Mouse (Mus musculus): ENCODE data around the gene Antxr1. TPM values are rescaled to one million over a fixed set of nuclear protein-coding genes. Genes with fewer than 3 reads are reported as not detected.

The Antxr1 gene
- polyA plus RNA-seq, 1 experiment from 2014 or later, result 5.2 TPM

DNA sequence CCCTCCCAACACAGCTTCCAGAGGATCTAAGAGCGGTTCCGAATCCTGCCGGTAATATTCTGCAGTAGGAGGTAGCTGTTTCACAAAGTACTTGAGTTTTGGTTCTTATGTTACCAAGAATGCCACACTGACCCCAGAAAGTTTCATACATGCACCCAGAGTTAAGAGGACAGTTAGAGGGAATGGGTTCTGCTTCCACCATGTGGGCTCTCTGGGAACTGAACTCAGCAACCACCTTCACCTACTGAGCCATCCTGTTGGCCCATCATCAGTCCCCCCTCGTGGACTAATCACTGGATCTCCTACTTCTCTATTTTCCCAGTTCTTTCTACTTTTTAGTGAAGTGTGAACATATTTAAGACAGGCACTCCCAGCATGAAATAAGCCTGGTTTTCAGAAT is 53.9 kb downstream of the Antxr1 start:
- TF ChIP-seq CTCF (IDR thresholded peaks at IDR 0.05; ENCODE audit: low read depth), result peak; percentile 50
- Histone ChIP-seq H3K9me3 (replicated peaks; ENCODE audit: low read length) (no peaks in the 10 kb centered on the region), H3K4me3 (replicated peaks; ENCODE audit: low read depth, low read length) (no peak overlapping the region), H3K27me3 (ENCODE audit: insufficient read depth, low read length) (peaks cover 11% of the 10 kb centered on the region; the same call in 1 of the 2 replicates), H3K4me1 (replicated peaks; ENCODE audit: insufficient read depth, low read length) (peaks cover 20% of the 10 kb centered on the region), H3K9ac (ENCODE audit: low read depth, low read length) (no peak overlapping the region), H3K4me2 (ENCODE audit: low read length) (no peak overlapping the region), H3K36me3 (ENCODE audit: insufficient read depth, low read length) (no peaks in the 10 kb centered on the region), H3K27ac (0 out of 2 replicates have a peak overlapping the region, but pooled peaks have one; percentile 25)
- WGBS, result 61% methylated on average over 4 of the region's 4 CpGs
- DNase-seq (ENCODE audit: low spot score) (peak; percentile 48), ATAC-seq (replicated peaks; ENCODE audit: low FRiP score, low read depth) (no peak)

DNA sequence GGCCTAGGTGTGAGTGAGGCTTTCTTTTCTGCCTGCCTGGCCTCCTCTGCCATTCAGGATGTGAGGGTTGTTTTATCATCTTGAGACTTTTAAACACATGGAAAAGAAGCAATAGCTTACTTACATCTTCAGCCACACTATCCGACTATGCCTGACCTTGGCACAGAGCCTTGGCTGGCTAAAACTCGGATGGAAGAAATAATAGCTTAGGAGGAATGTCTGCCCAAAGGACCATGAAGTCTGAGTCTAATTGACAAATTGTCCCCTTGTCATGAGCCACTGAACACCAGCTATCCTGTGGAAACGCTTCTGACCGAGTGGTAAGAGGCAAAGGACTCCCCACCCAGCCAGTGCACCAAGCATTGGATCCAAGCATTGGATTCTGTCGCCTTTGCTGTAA is 57.5 kb downstream of the Antxr1 start:
- no peak for ATAC-seq (replicated peaks; ENCODE audit: low FRiP score, low read depth)
- H3K27ac ChIP-seq, result no peak overlapping the region
- H3K27me3 ChIP-seq (ENCODE audit: insufficient read depth, low read length), result peaks cover 9% of the 10 kb centered on the region; the same call in 1 of the 2 replicates
- no peak overlapping the region for H3K4me2 ChIP-seq (ENCODE audit: low read length)
- WGBS, result 35% methylated on average over 5 of the region's 5 CpGs
- no peak overlapping the region for H3K4me3 ChIP-seq (replicated peaks; ENCODE audit: low read depth, low read length)
- H3K36me3 ChIP-seq (ENCODE audit: insufficient read depth, low read length), result no peaks in the 10 kb centered on the region
- H3K4me1 ChIP-seq (replicated peaks; ENCODE audit: insufficient read depth, low read length), result peaks cover 21% of the 10 kb centered on the region
- TF ChIP-seq CTCF (IDR thresholded peaks at IDR 0.05; ENCODE audit: low read depth), result no peak
- peak; percentile 69 for DNase-seq (ENCODE audit: low spot score)
- H3K9me3 ChIP-seq (replicated peaks; ENCODE audit: low read length), result no peaks in the 10 kb centered on the region
- no peak overlapping the region for H3K9ac ChIP-seq (ENCODE audit: low read depth, low read length)

DNA sequence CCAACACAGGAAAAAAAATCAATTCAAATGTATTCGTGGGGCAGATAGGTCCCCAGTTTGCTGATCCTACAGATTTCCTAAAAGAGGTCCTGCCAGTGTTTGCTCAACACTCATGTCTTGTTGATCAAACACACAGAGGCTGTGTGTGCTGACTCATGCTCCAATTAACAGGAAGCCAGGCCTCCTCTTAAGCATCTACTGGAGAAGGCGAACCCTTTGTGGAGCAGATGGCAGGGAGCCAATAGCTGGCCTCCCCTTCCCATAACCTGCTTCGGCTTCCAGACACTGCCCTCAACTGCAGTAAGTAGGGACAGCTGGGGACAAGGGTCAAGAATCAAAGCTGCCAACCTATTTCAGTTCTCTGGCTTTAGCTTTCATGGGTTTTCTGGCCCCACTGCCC is 58.1 kb downstream of the Antxr1 start:
- TF ChIP-seq CTCF (IDR thresholded peaks at IDR 0.05; ENCODE audit: low read depth), result no peak
- peaks cover 16% of the 10 kb centered on the region for H3K4me1 ChIP-seq (replicated peaks; ENCODE audit: insufficient read depth, low read length)
- H3K9me3 ChIP-seq (replicated peaks; ENCODE audit: low read length), result no peaks in the 10 kb centered on the region
- 19% methylated on average over 3 of the region's 3 CpGs for WGBS
- H3K27me3 ChIP-seq (ENCODE audit: insufficient read depth, low read length), result peaks cover 9% of the 10 kb centered on the region; the same call in 1 of the 2 replicates
- no peak overlapping the region; the same call in 1 of the 2 replicates for H3K27ac ChIP-seq
- H3K36me3 ChIP-seq (ENCODE audit: insufficient read depth, low read length), result no peaks in the 10 kb centered on the region
- no peak overlapping the region for H3K9ac ChIP-seq (ENCODE audit: low read depth, low read length)
- DNase-seq (ENCODE audit: low spot score) (peak; percentile 66), ATAC-seq (replicated peaks; ENCODE audit: low FRiP score, low read depth) (no peak)
- no peak overlapping the region for H3K4me3 ChIP-seq (replicated peaks; ENCODE audit: low read depth, low read length)
- no peak overlapping the region for H3K4me2 ChIP-seq (ENCODE audit: low read length)

DNA sequence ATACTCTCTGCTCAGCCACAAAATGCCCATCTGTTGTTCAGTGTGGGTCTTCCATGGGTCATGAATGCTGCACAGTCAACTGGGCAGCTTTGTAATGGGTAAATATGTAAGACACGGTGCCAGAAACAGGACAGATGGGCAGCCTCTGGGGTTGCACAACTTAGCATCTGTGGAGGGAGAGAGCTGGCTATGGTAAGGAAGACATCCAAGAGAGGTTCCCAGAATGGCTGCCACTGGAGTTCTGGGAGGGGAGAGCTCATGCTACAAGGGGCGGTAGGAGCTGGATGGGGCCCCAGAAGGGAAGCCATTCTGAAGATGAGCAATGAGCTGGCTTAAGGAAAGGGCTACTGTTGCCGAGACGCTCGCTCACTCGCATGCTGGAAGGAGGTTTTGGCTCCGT is 58.7 kb downstream of the Antxr1 start:
- DNase-seq (ENCODE audit: low spot score) (no peak), ATAC-seq (replicated peaks; ENCODE audit: low FRiP score, low read depth) (no peak)
- H3K36me3 ChIP-seq (ENCODE audit: insufficient read depth, low read length), result no peaks in the 10 kb centered on the region
- TF ChIP-seq CTCF (IDR thresholded peaks at IDR 0.05; ENCODE audit: low read depth), result no peak
- H3K4me1 ChIP-seq (replicated peaks; ENCODE audit: insufficient read depth, low read length), result peaks cover 11% of the 10 kb centered on the region
- no peak overlapping the region; the same call in 1 of the 2 replicates for H3K27ac ChIP-seq
- 81% methylated on average over 7 of the region's 7 CpGs for WGBS
- no peak overlapping the region for H3K4me3 ChIP-seq (replicated peaks; ENCODE audit: low read depth, low read length)
- no peak overlapping the region for H3K9ac ChIP-seq (ENCODE audit: low read depth, low read length)
- H3K27me3 ChIP-seq (ENCODE audit: insufficient read depth, low read length), result peaks cover 9% of the 10 kb centered on the region; the same call in 1 of the 2 replicates
- no peaks in the 10 kb centered on the region for H3K9me3 ChIP-seq (replicated peaks; ENCODE audit: low read length)
- no peak overlapping the region for H3K4me2 ChIP-seq (ENCODE audit: low read length)

DNA sequence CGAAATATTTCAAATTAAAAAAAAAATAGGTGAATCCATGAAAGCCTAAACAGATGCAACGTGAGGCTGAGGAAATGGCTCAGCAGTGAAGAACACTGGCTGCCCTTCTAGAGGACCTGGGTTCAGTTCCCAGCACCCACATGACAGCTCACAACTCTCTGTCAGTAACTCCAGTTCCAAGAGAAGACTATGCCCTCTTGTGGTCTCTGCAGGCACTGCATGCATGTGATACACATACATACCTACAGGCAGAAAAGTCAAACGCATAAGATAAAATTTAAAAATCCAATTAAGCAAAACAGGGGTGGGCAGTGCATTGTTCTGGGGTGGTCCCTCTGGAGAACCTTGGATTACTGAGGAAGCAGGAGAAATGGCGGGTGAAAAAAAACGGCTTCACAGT is 60.8 kb downstream of the Antxr1 start:
- no peak overlapping the region for H3K4me3 ChIP-seq (replicated peaks; ENCODE audit: low read depth, low read length)
- peaks cover 14% of the 10 kb centered on the region for H3K4me1 ChIP-seq (replicated peaks; ENCODE audit: insufficient read depth, low read length)
- ATAC-seq (replicated peaks; ENCODE audit: low FRiP score, low read depth) (no peak), DNase-seq (ENCODE audit: low spot score) (no peak)
- H3K27ac ChIP-seq, result no peak overlapping the region
- no peak overlapping the region for H3K4me2 ChIP-seq (ENCODE audit: low read length)
- H3K27me3 ChIP-seq (ENCODE audit: insufficient read depth, low read length), result peaks cover 14% of the 10 kb centered on the region; the same call in 1 of the 2 replicates
- no peaks in the 10 kb centered on the region for H3K9me3 ChIP-seq (replicated peaks; ENCODE audit: low read length)
- WGBS, result 97% methylated on average over 5 of the region's 5 CpGs
- H3K9ac ChIP-seq (ENCODE audit: low read depth, low read length), result no peak overlapping the region
- peak; percentile 44 for TF ChIP-seq CTCF (IDR thresholded peaks at IDR 0.05; ENCODE audit: low read depth)
- H3K36me3 ChIP-seq (ENCODE audit: insufficient read depth, low read length), result no peaks in the 10 kb centered on the region

DNA sequence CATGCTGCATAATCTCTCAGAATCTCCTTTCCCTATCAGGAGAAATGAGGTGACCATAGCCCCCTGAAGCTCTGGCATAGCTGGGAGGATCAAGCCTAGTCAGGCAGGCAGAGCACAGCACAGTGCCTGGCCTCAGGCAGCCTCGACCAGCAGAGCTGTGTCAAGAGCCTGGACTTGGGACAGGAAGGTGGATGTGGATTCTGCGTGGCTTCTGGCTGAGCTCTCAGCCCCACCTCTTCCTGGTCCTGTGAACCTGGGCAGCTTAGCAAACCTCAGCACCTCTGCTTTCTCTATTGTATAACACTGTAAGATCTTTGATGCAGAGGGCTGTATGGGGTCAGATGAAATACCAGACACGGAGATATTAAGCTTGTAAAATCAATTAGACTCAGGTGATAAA is 61.8 kb downstream of the Antxr1 start:
- TF ChIP-seq CTCF (IDR thresholded peaks at IDR 0.05; ENCODE audit: low read depth), result no peak
- Histone ChIP-seq H3K4me2 (ENCODE audit: low read length) (no peak overlapping the region), H3K4me1 (replicated peaks; ENCODE audit: insufficient read depth, low read length) (peaks cover 14% of the 10 kb centered on the region), H3K9me3 (replicated peaks; ENCODE audit: low read length) (no peaks in the 10 kb centered on the region), H3K36me3 (ENCODE audit: insufficient read depth, low read length) (no peaks in the 10 kb centered on the region), H3K27me3 (ENCODE audit: insufficient read depth, low read length) (0 out of 2 replicates have a peak, but pooled peaks cover 5% of the 10 kb centered on the region), H3K27ac (no peak overlapping the region), H3K9ac (ENCODE audit: low read depth, low read length) (no peak overlapping the region), H3K4me3 (replicated peaks; ENCODE audit: low read depth, low read length) (no peak overlapping the region)
- 64% methylated on average over 3 of the region's 3 CpGs for WGBS
- DNase-seq (ENCODE audit: low spot score) (no peak), ATAC-seq (replicated peaks; ENCODE audit: low FRiP score, low read depth) (no peak)

DNA sequence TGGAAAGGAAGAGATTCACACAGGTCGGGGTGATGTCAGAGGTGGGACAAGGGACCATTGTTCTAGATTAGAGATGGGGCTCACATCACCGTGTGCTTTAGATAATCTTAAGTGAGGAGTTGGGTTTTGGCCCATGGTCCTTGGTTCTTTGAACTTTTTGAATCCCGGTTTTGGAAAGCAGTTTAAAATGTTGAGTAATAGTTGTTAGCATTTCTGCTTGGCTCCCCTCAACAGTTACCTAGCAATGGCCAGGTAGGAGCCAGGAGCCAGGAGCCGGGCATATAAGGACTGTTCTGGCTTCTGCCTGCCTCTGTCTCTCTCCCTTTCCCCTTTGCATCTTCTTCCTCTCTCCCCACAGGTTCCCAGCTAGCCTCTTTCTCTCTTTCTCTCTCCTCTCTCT is 62.5 kb downstream of the Antxr1 start:
- 81% methylated on average over 4 of the region's 4 CpGs for WGBS
- no peaks in the 10 kb centered on the region for H3K9me3 ChIP-seq (replicated peaks; ENCODE audit: low read length)
- no peaks in the 10 kb centered on the region for H3K36me3 ChIP-seq (ENCODE audit: insufficient read depth, low read length)
- H3K27me3 ChIP-seq (ENCODE audit: insufficient read depth, low read length), result 0 out of 2 replicates have a peak, but pooled peaks cover 5% of the 10 kb centered on the region
- H3K4me3 ChIP-seq (replicated peaks; ENCODE audit: low read depth, low read length), result no peak overlapping the region
- DNase-seq (ENCODE audit: low spot score) (no peak), ATAC-seq (replicated peaks; ENCODE audit: low FRiP score, low read depth) (no peak)
- no peak overlapping the region for H3K4me2 ChIP-seq (ENCODE audit: low read length)
- peaks cover 14% of the 10 kb centered on the region for H3K4me1 ChIP-seq (replicated peaks; ENCODE audit: insufficient read depth, low read length)
- H3K9ac ChIP-seq (ENCODE audit: low read depth, low read length), result no peak overlapping the region
- no peak overlapping the region for H3K27ac ChIP-seq
- no peak for TF ChIP-seq CTCF (IDR thresholded peaks at IDR 0.05; ENCODE audit: low read depth)

Data from kidney, postnatal 0 days (tissue).